Mouse (Mus musculus) forebrain, embryonic 13.5 days (tissue): ENCODE results near the gene Ppp1r15a. TPM values are rescaled to one million over a fixed set of nuclear protein-coding genes. Genes with fewer than 3 reads are reported as not detected.
"Not testable (repeated sequence)": the region's sequence is repeated elsewhere in the genome, so short reads cannot be mapped to it uniquely, and the experiment has no call there.

ENCODE experiments used
- ATAC-seq: fragments of 200-750 bp; cut with Nextera tagmentation; 2 replicates; pipeline ENCODE4 v1.8.0; 2017
- H3K27ac ChIP-seq: fragments of 300-500 bp; sonication (generic); 2 replicates; pipeline ENCODE4 v1.5.1; 2015; ENCODE audit warnings: inconsistent platforms, mild to moderate bottlenecking, moderate library complexity
- H3K27me3 ChIP-seq: fragments of 300-500 bp; sonication (generic); 2 replicates; pipeline ENCODE4 v1.6.1; 2015; ENCODE audit warnings: mild to moderate bottlenecking, inconsistent platforms
- H3K36me3 ChIP-seq: fragments of 300-500 bp; sonication (generic); 2 replicates; pipeline ENCODE4 v1.6.1; 2015; ENCODE audit warnings: mild to moderate bottlenecking, inconsistent platforms; ENCODE audit not compliant: poor library complexity, severe bottlenecking
- H3K4me1 ChIP-seq: fragments of 300-500 bp; sonication (generic); 2 replicates; pipeline ENCODE4 v1.6.1; 2015; ENCODE audit warnings: inconsistent platforms
- H3K4me2 ChIP-seq: fragments of 300-500 bp; sonication (generic); 2 replicates; pipeline ENCODE4 v1.6.1; 2015; ENCODE audit warnings: inconsistent platforms, mild to moderate bottlenecking, moderate library complexity
- H3K4me3 ChIP-seq: fragments of 300-500 bp; sonication (generic); 2 replicates; pipeline ENCODE4 v1.5.1; 2015; ENCODE audit warnings: mild to moderate bottlenecking, inconsistent platforms
- H3K9ac ChIP-seq: fragments of 300-500 bp; sonication (generic); 2 replicates; pipeline ENCODE4 v1.6.1; 2015; ENCODE audit warnings: mild to moderate bottlenecking, inconsistent platforms
- H3K9me3 ChIP-seq: fragments of 300-500 bp; sonication (generic); replicated peaks from 2 replicates; pipeline ENCODE4 v1.6.1; 2016; ENCODE audit warnings: inconsistent platforms
- WGBS: fragments of 180-500 bp; shearing (Covaris S2); methylation state at CpG from one replicate; pipeline ENCODE4 v1.1.7; 2015; 5-methylcytosine and 5-hydroxymethylcytosine counted together
- polyA plus RNA-seq: library from polyadenylated mRNA; unstranded; fragments of >200 nt; fragmentation: Nextera tagmentation; extraction: Ambion mirVana; gene quantifications from 2 replicates; pipeline ENCODE4 v1.2.1, GENCODE M21; 2015

Gene Ppp1r15a
- polyA plus RNA-seq, 1 experiment from 2014 or later: 13.5 TPM

- no peak for ATAC-seq
- H3K4me2 ChIP-seq: no peak overlapping the region
- H3K4me3 ChIP-seq: no peak overlapping the region
- no peak overlapping the region for H3K27ac ChIP-seq
- peaks cover 4% of the 10 kb centered on the region; the same call in 1 of the 2 replicates for H3K9me3 ChIP-seq
- H3K9ac ChIP-seq: no peak overlapping the region
- no peaks in the 10 kb centered on the region for H3K27me3 ChIP-seq
- no peaks in the 10 kb centered on the region for H3K36me3 ChIP-seq
- 93% methylated on average over 1 of the region's 1 CpGs for WGBS
- no peaks in the 10 kb centered on the region for H3K4me1 ChIP-seq
Measured at GRCm38 (mm10) chr7:45544525-45544924, 18.5 kb upstream of the Ppp1r15a start.

- Histone ChIP-seq H3K27ac (no peak overlapping the region), H3K9me3 (peaks cover 4% of the 10 kb centered on the region; the same call in 1 of the 2 replicates), H3K4me3 (no peak overlapping the region), H3K4me2 (no peak overlapping the region), H3K27me3 (no peaks in the 10 kb centered on the region), H3K36me3 (no peaks in the 10 kb centered on the region), H3K9ac (no peak overlapping the region), H3K4me1 (peaks cover 9% of the 10 kb centered on the region)
- 78% methylated on average over 2 of the region's 2 CpGs for WGBS
- no peak for ATAC-seq
Measured at GRCm38 (mm10) chr7:45540213-45540612, 14.1 kb upstream of the Ppp1r15a start.

GRCm38 (mm10) chr7:45539095-45539494 is 13.0 kb upstream of the Ppp1r15a start:
- ATAC-seq: no peak; the same call in 1 of the 2 replicates
- Histone ChIP-seq H3K36me3 (no peaks in the 10 kb centered on the region), H3K4me2 (no peak overlapping the region), H3K4me1 (peaks cover 9% of the 10 kb centered on the region), H3K27me3 (no peaks in the 10 kb centered on the region), H3K4me3 (no peak overlapping the region), H3K9me3 (no peaks in the 10 kb centered on the region), H3K9ac (no peak overlapping the region), H3K27ac (no peak overlapping the region)
- WGBS: 82% methylated on average over 3 of the region's 3 CpGs

GRCm38 (mm10) chr7:45538163-45539041 is 12.3 kb upstream of the Ppp1r15a start:
- WGBS: 1% methylated on average over 29 of the region's 29 CpGs
- ATAC-seq: peak; percentile 90
- peak overlapping the region; percentile 74 for H3K9ac ChIP-seq
- peak overlapping the region; percentile 71 for H3K4me2 ChIP-seq
- no peaks in the 10 kb centered on the region for H3K27me3 ChIP-seq
- H3K36me3 ChIP-seq: no peaks in the 10 kb centered on the region
- no peaks in the 10 kb centered on the region for H3K9me3 ChIP-seq
- H3K4me3 ChIP-seq: peak overlapping the region; percentile 58
- peaks cover 9% of the 10 kb centered on the region for H3K4me1 ChIP-seq
- no peak overlapping the region for H3K27ac ChIP-seq

GRCm38 (mm10) chr7:45537602-45538001 is 11.5 kb upstream of the Ppp1r15a start:
- H3K36me3 ChIP-seq: no peaks in the 10 kb centered on the region
- H3K9ac ChIP-seq: peak overlapping the region; percentile 74
- H3K4me2 ChIP-seq: peak overlapping the region; percentile 71
- peak overlapping the region; percentile 58 for H3K4me3 ChIP-seq
- WGBS: 78% methylated on average over 10 of the region's 10 CpGs
- H3K27ac ChIP-seq: no peak overlapping the region
- H3K9me3 ChIP-seq: no peaks in the 10 kb centered on the region
- peaks cover 9% of the 10 kb centered on the region for H3K4me1 ChIP-seq
- no peaks in the 10 kb centered on the region for H3K27me3 ChIP-seq
- ATAC-seq: no peak

- 89% methylated on average over 1 of the region's 1 CpGs for WGBS
- Histone ChIP-seq H3K36me3 (no peaks in the 10 kb centered on the region), H3K9me3 (no peaks in the 10 kb centered on the region), H3K4me3 (no peak overlapping the region), H3K9ac (no peak overlapping the region), H3K27ac (no peak overlapping the region), H3K27me3 (no peaks in the 10 kb centered on the region), H3K4me2 (no peak overlapping the region), H3K4me1 (peaks cover 9% of the 10 kb centered on the region)
- ATAC-seq: no peak
Measured at GRCm38 (mm10) chr7:45535676-45536075, 9.6 kb upstream of the Ppp1r15a start.

- ATAC-seq: no peak
- Histone ChIP-seq H3K9me3 (no peaks in the 10 kb centered on the region), H3K9ac (no peak overlapping the region), H3K4me2 (no peak overlapping the region), H3K4me1 (peaks cover 2% of the 10 kb centered on the region), H3K36me3 (no peaks in the 10 kb centered on the region), H3K4me3 (no peak overlapping the region), H3K27ac (no peak overlapping the region), H3K27me3 (no peaks in the 10 kb centered on the region)
- 79% methylated on average over 2 of the region's 2 CpGs for WGBS
Measured at GRCm38 (mm10) chr7:45530643-45531042, 4.6 kb upstream of the Ppp1r15a start.

- Histone ChIP-seq H3K4me2 (no peak overlapping the region), H3K4me3 (no peak overlapping the region), H3K9me3 (no peaks in the 10 kb centered on the region), H3K27me3 (no peaks in the 10 kb centered on the region), H3K36me3 (peaks cover 1% of the 10 kb centered on the region; the same call in 1 of the 2 replicates), H3K27ac (no peak overlapping the region), H3K9ac (no peak overlapping the region), H3K4me1 (peaks cover 14% of the 10 kb centered on the region)
- 21% methylated on average over 6 of the region's 6 CpGs for WGBS
- no peak for ATAC-seq
Measured at GRCm38 (mm10) chr7:45529461-45529860, 3.4 kb upstream of the Ppp1r15a start.

- peaks cover 29% of the 10 kb centered on the region for H3K4me1 ChIP-seq
- H3K36me3 ChIP-seq, H3K27me3 ChIP-seq: not testable (repeated sequence)
Measured at GRCm38 (mm10) chr7:45527169-45527568, 1.1 kb upstream of the Ppp1r15a start.

GRCm38 (mm10) chr7:45526474-45527120 is 529 bp upstream of the Ppp1r15a start:
- H3K27ac ChIP-seq: peak overlapping the region; percentile 37; the same call in 1 of the 2 replicates
- H3K4me3 ChIP-seq: peak overlapping the region; percentile 75
- no peak for ATAC-seq
- H3K27me3 ChIP-seq: no peaks in the 10 kb centered on the region
- peak overlapping the region; percentile 83 for H3K9ac ChIP-seq
- H3K36me3 ChIP-seq: peaks cover 3% of the 10 kb centered on the region; the same call in 1 of the 2 replicates
- peaks cover 30% of the 10 kb centered on the region for H3K4me1 ChIP-seq
- H3K4me2 ChIP-seq: peak overlapping the region; percentile 83
- H3K9me3 ChIP-seq: no peaks in the 10 kb centered on the region
- 24% methylated on average over 7 of the region's 7 CpGs for WGBS

More at GRCm38 (mm10) chr7:45527169-45527568, 1.1 kb upstream of the Ppp1r15a start:
- H3K27ac ChIP-seq, H3K4me2 ChIP-seq, H3K9ac ChIP-seq, ATAC-seq, H3K9me3 ChIP-seq, H3K4me3 ChIP-seq: not testable (repeated sequence)
- 91% methylated on average over 6 of the region's 6 CpGs for WGBS

- peak overlapping the region; percentile 75 for H3K4me3 ChIP-seq
- H3K9me3 ChIP-seq: no peaks in the 10 kb centered on the region
- WGBS: 39% methylated on average over 12 of the region's 12 CpGs
- H3K4me1 ChIP-seq: peaks cover 33% of the 10 kb centered on the region
- H3K9ac ChIP-seq: peak overlapping the region; percentile 83
- no peak overlapping the region for H3K27ac ChIP-seq
- H3K27me3 ChIP-seq: no peaks in the 10 kb centered on the region
- peaks cover 3% of the 10 kb centered on the region; the same call in 1 of the 2 replicates for H3K36me3 ChIP-seq
- H3K4me2 ChIP-seq: peak overlapping the region; percentile 83
- no peak for ATAC-seq
Measured at GRCm38 (mm10) chr7:45524841-45525621, 1.0 kb downstream of the Ppp1r15a start.
